Mouse (Mus musculus): ENCODE results near the gene Olfr1509. TPM values are rescaled to one million over a fixed set of nuclear protein-coding genes. Genes with fewer than 3 reads are reported as not detected.
"Not testable (repeated sequence)": the region's sequence is repeated elsewhere in the genome, so short reads cannot be mapped to it uniquely, and the experiment has no call there.

The Olfr1509 gene
- not detected in 2 replicates for polyA plus RNA-seq (2014; fragmentation: Nextera tagmentation; extraction: Ambion mirVana)

DNA sequence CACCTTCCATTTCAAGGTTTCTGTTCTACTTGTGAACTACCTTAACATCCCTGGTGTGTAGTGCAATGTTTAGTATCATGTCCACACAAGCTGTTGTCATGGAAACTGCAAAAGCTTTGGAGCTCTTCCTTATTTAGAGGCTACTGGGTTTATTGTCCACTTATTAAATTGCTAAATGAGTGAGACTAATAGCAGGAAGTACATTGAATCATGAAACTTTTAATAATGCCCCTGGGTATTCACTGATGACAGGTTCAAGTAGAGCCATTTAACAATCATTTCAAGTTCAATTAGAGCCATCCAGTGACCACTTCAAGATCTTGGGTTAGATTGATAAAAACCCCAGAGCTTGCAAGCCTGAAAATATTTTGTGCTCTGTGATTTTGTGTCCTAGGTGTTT is at the start of gene Olfr1509:
Olfr1509 (plus strand) TSS at position 301 of the 400 bp plus-strand sequence.
- Histone ChIP-seq H3K4me3 (ENCODE audit: low read depth, low read length) (no peak within 1 kb of the TSS), H3K9me3 (ENCODE audit: control insufficient read depth, low read length) (no peaks in the 10 kb centered on the region), H3K4me1 (replicated peaks; ENCODE audit: control insufficient read depth, insufficient read depth, low read length) (no peaks in the 10 kb centered on the region), H3K27ac (ENCODE audit: low read depth, low read length) (no peak within 1 kb of the TSS), H3K27me3 (ENCODE audit: control insufficient read depth, insufficient read depth, low read length) (no peaks in the 10 kb centered on the region), H3K36me3 (ENCODE audit: control insufficient read depth, insufficient read depth, low read length) (no peaks in the 10 kb centered on the region), H3K4me2 (replicated peaks; ENCODE audit: low read depth, low read length) (no peak within 1 kb of the TSS), H3K9ac (ENCODE audit: low read depth, low read length) (no peak within 1 kb of the TSS)
- DNase-seq (ENCODE audit: low spot score) = no peak
- ATAC-seq (ENCODE audit: low FRiP score) = no peak

DNA sequence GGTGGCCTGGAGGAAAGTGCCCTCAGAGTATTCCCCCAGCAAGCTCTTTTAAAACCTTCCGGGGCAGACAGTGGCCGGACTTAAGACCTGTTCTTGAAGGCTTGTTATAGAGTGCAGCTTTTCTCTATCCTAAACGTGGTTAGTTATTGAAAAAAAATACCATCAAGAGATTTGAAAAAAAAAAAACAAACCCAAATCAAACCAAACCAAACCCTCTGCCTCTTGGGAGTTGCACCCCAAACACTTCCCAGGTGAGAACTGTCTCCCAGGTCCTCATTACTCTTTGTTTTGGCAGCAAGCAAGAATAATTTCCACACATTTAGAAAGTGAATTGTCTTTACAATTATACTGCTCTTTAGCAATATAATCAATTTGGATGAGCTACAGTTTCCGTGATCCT is 45.5 kb upstream of the Olfr1509 start, which contains the start of gene Olfr1511:
Olfr1511 (minus strand) TSS at position 101 of the 400 bp plus-strand sequence.
- DNase-seq (ENCODE audit: low spot score) = no peak
- H3K9me3 ChIP-seq (ENCODE audit: control insufficient read depth, low read length) = no peaks in the 10 kb centered on the region
- no peaks in the 10 kb centered on the region for H3K36me3 ChIP-seq (ENCODE audit: control insufficient read depth, insufficient read depth, low read length)
- 88% methylated on average over 4 of the region's 4 CpGs for WGBS
- no peaks in the 10 kb centered on the region for H3K27me3 ChIP-seq (ENCODE audit: control insufficient read depth, insufficient read depth, low read length)
- no peak within 1 kb of the TSS for H3K27ac ChIP-seq (ENCODE audit: low read depth, low read length)
- no peak within 1 kb of the TSS for H3K4me3 ChIP-seq (ENCODE audit: low read depth, low read length)
- ATAC-seq (ENCODE audit: low FRiP score) = no peak
- no peaks in the 10 kb centered on the region for H3K4me1 ChIP-seq (replicated peaks; ENCODE audit: control insufficient read depth, insufficient read depth, low read length)
- no peak within 1 kb of the TSS for H3K4me2 ChIP-seq (replicated peaks; ENCODE audit: low read depth, low read length)
- no peak within 1 kb of the TSS for H3K9ac ChIP-seq (ENCODE audit: low read depth, low read length)

DNA sequence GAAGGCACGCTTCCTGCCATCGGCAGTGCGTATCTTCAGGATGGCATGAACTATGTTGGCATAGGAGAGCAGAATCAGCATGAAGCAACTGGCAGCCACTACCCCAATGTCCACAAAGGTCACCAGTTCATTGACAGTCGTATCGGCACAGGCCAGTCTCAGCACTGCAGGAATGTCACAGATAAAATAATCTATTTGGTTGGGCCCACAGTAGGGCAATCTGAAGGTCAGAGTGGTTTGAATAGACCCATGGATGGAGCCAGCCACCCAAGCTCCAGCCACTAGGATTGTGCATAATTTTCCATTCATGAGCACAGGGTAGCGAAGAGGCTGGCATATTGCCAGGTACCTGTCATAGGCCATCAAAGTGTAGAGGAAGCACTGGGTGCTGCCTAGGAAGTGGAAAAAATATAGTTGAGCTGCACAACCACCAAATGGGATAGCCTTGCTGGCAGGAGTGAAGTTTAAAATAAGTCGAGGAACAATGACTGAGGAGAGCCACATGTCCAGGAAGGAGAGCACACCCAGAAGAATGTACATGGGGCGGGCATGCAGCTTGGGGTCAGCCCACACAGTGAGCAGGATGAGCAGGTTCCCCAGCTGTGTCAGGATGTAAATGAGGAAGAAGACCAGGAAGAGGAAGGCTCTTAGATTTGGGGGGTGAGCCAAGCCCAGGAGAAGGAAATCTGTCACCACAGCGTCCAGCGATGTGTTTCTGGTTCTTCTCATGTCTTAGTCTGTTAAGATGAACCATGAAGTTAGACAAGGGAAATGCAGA is 32.5 kb upstream of the Olfr1509 start:
- not testable (repeated sequence) for H3K9me3 ChIP-seq (ENCODE audit: control insufficient read depth, low read length); H3K9ac ChIP-seq (ENCODE audit: low read depth, low read length); H3K4me2 ChIP-seq (replicated peaks; ENCODE audit: low read depth, low read length); H3K27ac ChIP-seq (ENCODE audit: low read depth, low read length); DNase-seq (ENCODE audit: low spot score); ATAC-seq (ENCODE audit: low FRiP score); H3K36me3 ChIP-seq (ENCODE audit: control insufficient read depth, insufficient read depth, low read length); H3K27me3 ChIP-seq (ENCODE audit: control insufficient read depth, insufficient read depth, low read length); H3K4me1 ChIP-seq (replicated peaks; ENCODE audit: control insufficient read depth, insufficient read depth, low read length); H3K4me3 ChIP-seq (ENCODE audit: low read depth, low read length)
- 82% methylated on average over 7 of the region's 10 CpGs for WGBS

DNA sequence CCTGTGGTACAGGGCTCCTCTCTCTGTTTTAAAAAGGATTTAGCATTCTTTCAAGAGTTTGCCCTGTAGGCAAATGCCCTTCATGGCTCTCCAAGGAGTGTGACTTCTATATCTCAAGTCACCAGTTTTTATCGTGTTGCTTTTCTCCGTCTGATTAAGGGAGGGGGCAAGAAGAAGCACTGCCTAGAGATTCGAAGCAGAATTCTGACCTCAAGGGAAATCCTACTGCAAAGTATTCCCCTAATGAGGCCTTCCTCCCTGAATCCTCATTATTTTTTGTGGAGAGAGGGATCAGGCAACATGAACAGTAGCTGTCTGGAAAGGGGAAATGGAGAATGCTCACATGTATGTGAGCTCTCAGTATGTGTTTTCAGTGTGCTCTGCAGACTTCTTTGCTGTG is 28.5 kb upstream of the Olfr1509 start, which contains the start of gene Olfr1510:
Olfr1510 (minus strand) TSS at position 101 of the 400 bp plus-strand sequence.
- Histone ChIP-seq H3K4me1 (replicated peaks; ENCODE audit: control insufficient read depth, insufficient read depth, low read length) (no peaks in the 10 kb centered on the region), H3K9ac (ENCODE audit: low read depth, low read length) (no peak within 1 kb of the TSS), H3K27ac (ENCODE audit: low read depth, low read length) (no peak within 1 kb of the TSS), H3K4me2 (replicated peaks; ENCODE audit: low read depth, low read length) (no peak within 1 kb of the TSS), H3K9me3 (ENCODE audit: control insufficient read depth, low read length) (no peaks in the 10 kb centered on the region), H3K4me3 (ENCODE audit: low read depth, low read length) (no peak within 1 kb of the TSS), H3K27me3 (ENCODE audit: control insufficient read depth, insufficient read depth, low read length) (no peaks in the 10 kb centered on the region), H3K36me3 (ENCODE audit: control insufficient read depth, insufficient read depth, low read length) (no peaks in the 10 kb centered on the region)
- DNase-seq (ENCODE audit: low spot score) (no peak), ATAC-seq (ENCODE audit: low FRiP score) (no peak)
- 91% methylated on average over 3 of the region's 3 CpGs for WGBS

DNA sequence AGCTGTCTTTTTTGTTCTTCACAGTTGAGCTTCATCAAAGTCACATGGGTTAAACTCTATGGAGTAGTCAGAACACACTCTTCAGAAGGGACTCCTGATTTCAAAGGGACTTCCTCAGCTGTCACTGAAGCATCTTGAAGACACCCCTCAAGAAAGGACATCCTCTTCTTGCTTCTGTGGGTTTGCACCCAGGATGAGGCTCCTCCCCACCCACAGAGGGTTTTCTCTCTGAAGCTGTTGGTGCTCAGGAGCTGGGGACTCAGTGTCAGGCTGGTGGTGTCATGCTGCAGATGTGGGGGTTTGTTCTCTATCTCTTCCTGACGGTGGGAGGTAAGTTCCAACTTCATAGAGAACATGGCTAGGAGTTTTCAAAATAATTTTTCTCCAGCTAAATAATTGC is 15.1 kb upstream of the Olfr1509 start:
- Histone ChIP-seq H3K4me2 (replicated peaks; ENCODE audit: low read depth, low read length) (no peak overlapping the region), H3K9ac (ENCODE audit: low read depth, low read length) (no peak overlapping the region), H3K4me1 (replicated peaks; ENCODE audit: control insufficient read depth, insufficient read depth, low read length) (no peaks in the 10 kb centered on the region), H3K27ac (ENCODE audit: low read depth, low read length) (no peak overlapping the region), H3K36me3 (ENCODE audit: control insufficient read depth, insufficient read depth, low read length) (no peaks in the 10 kb centered on the region), H3K9me3 (ENCODE audit: control insufficient read depth, low read length) (no peaks in the 10 kb centered on the region), H3K4me3 (ENCODE audit: low read depth, low read length) (no peak overlapping the region), H3K27me3 (ENCODE audit: control insufficient read depth, insufficient read depth, low read length) (no peaks in the 10 kb centered on the region)
- DNase-seq (ENCODE audit: low spot score) (no peak), ATAC-seq (ENCODE audit: low FRiP score) (no peak)
- WGBS = 90% methylated on average over 1 of the region's 1 CpGs

DNA sequence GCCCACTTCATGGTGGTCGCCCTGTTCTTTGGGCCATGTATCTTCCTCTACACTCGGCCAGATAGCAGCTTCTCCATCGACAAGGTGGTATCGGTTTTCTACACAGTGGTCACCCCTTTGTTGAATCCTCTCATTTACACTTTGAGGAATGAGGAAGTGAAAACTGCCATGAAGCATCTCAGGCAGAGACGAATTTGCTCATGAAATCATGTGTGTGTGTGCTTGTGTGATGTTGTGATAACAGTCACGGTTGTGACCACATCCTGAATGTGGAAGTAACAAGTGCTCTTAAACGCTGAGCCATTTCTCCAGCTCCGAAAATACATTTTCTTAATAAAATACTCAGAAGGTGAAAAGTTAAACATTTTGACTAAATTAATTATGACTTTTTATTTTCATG is 8.3 kb downstream of the Olfr1509 start:
- no peaks in the 10 kb centered on the region for H3K9me3 ChIP-seq (ENCODE audit: control insufficient read depth, low read length)
- no peak overlapping the region for H3K4me3 ChIP-seq (ENCODE audit: low read depth, low read length)
- DNase-seq (ENCODE audit: low spot score) (no peak), ATAC-seq (ENCODE audit: low FRiP score) (no peak)
- no peaks in the 10 kb centered on the region for H3K36me3 ChIP-seq (ENCODE audit: control insufficient read depth, insufficient read depth, low read length)
- H3K9ac ChIP-seq (ENCODE audit: low read depth, low read length) = no peak overlapping the region
- H3K27me3 ChIP-seq (ENCODE audit: control insufficient read depth, insufficient read depth, low read length) = no peaks in the 10 kb centered on the region
- H3K4me2 ChIP-seq (replicated peaks; ENCODE audit: low read depth, low read length) = no peak overlapping the region
- 90% methylated on average over 8 of the region's 8 CpGs for WGBS
- no peaks in the 10 kb centered on the region for H3K4me1 ChIP-seq (replicated peaks; ENCODE audit: control insufficient read depth, insufficient read depth, low read length)
- no peak overlapping the region for H3K27ac ChIP-seq (ENCODE audit: low read depth, low read length)

DNA sequence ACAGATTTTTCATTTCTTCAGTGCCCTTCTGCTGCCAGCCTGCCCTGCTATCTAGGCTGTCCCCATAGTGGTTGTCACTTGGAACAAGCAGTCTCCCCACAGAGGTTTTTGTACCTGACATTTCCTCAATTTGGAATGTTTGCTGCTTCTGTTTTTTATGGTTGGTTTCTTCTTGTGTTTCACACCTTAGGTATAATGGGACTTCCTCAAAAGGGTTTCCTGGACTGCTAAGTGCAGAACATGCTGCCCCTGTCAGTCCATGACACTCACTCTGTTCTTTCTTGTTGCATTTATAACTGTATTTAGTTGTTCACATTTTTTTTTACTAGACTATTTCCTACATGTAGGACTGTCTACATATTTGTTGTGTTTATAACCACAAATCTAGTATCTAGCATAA is 19.1 kb downstream of the Olfr1509 start:
- H3K4me3 ChIP-seq (ENCODE audit: low read depth, low read length) = no peak overlapping the region
- no peak for DNase-seq (ENCODE audit: low spot score)
- H3K36me3 ChIP-seq (ENCODE audit: control insufficient read depth, insufficient read depth, low read length) = no peaks in the 10 kb centered on the region

DNA sequence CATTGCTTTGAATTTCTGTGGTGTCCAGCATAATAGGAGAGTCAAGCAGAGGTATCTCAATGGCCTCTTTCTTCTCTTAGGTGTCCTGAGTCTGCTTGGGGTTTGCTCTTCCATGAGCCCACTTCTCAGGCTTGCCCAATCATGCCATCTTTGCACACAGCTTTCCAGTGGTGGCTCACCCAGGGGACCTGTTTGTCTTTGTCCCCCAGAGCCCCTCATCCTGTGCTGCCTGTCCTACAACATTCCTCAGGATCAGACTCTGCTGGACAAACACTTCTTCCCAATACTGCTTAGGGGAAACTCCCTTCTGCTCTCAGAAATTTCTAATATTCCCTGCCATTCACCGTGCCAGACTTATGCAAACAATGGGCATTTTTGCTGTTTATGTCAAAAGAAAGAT is 22.9 kb downstream of the Olfr1509 start:
- no peaks in the 10 kb centered on the region for H3K4me1 ChIP-seq (replicated peaks; ENCODE audit: control insufficient read depth, insufficient read depth, low read length)
- 89% methylated on average over 1 of the region's 1 CpGs for WGBS
- H3K4me3 ChIP-seq (ENCODE audit: low read depth, low read length) = no peak overlapping the region
- no peak overlapping the region for H3K27ac ChIP-seq (ENCODE audit: low read depth, low read length)
- DNase-seq (ENCODE audit: low spot score) (no peak), ATAC-seq (ENCODE audit: low FRiP score) (no peak)
- H3K36me3 ChIP-seq (ENCODE audit: control insufficient read depth, insufficient read depth, low read length) = no peaks in the 10 kb centered on the region
- H3K9me3 ChIP-seq (ENCODE audit: control insufficient read depth, low read length) = no peaks in the 10 kb centered on the region
- no peaks in the 10 kb centered on the region for H3K27me3 ChIP-seq (ENCODE audit: control insufficient read depth, insufficient read depth, low read length)
- no peak overlapping the region for H3K4me2 ChIP-seq (replicated peaks; ENCODE audit: low read depth, low read length)
- no peak overlapping the region for H3K9ac ChIP-seq (ENCODE audit: low read depth, low read length)

More for the DNA sequence above, 19.1 kb downstream of the Olfr1509 start:
- Histone ChIP-seq H3K27ac (ENCODE audit: low read depth, low read length) (no peak overlapping the region), H3K27me3 (ENCODE audit: control insufficient read depth, insufficient read depth, low read length) (no peaks in the 10 kb centered on the region), H3K9ac (ENCODE audit: low read depth, low read length) (no peak overlapping the region), H3K9me3 (ENCODE audit: control insufficient read depth, low read length) (no peaks in the 10 kb centered on the region), H3K4me1 (replicated peaks; ENCODE audit: control insufficient read depth, insufficient read depth, low read length) (no peaks in the 10 kb centered on the region), H3K4me2 (replicated peaks; ENCODE audit: low read depth, low read length) (no peak overlapping the region)
- no peak for ATAC-seq (ENCODE audit: low FRiP score)

DNA sequence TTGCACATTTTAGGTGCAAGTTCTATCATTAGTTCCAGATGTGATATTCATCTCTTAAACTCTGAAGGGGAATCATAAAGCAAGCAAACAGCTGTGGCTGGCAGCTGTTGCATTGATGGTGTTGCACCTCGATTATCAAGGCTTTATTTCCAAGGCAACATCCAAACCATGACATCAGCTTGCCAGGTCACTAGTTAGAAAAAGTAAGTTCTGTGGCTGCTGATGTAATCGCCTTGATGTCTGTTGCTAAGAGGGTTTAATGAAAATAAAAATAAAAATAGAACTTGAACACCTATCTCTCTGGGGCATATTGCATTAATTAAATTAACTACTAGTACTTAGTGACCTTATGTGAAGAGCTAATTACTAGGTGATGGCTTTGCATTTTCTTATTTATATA is 24.6 kb downstream of the Olfr1509 start, which contains the start of gene Olfr1508:
Olfr1508 (minus strand) TSS at position 101 of the 400 bp plus-strand sequence.
- H3K27ac ChIP-seq (ENCODE audit: low read depth, low read length) = no peak within 1 kb of the TSS
- H3K9ac ChIP-seq (ENCODE audit: low read depth, low read length) = no peak within 1 kb of the TSS
- no peak within 1 kb of the TSS for H3K4me3 ChIP-seq (ENCODE audit: low read depth, low read length)
- H3K36me3 ChIP-seq (ENCODE audit: control insufficient read depth, insufficient read depth, low read length) = no peaks in the 10 kb centered on the region
- no peaks in the 10 kb centered on the region for H3K27me3 ChIP-seq (ENCODE audit: control insufficient read depth, insufficient read depth, low read length)
- no peaks in the 10 kb centered on the region for H3K4me1 ChIP-seq (replicated peaks; ENCODE audit: control insufficient read depth, insufficient read depth, low read length)
- no peak within 1 kb of the TSS for H3K4me2 ChIP-seq (replicated peaks; ENCODE audit: low read depth, low read length)
- DNase-seq (ENCODE audit: low spot score) (no peak), ATAC-seq (ENCODE audit: low FRiP score) (no peak)
- 71% methylated on average over 2 of the region's 2 CpGs for WGBS
- H3K9me3 ChIP-seq (ENCODE audit: control insufficient read depth, low read length) = no peaks in the 10 kb centered on the region

Measured in hindbrain, embryonic 11.5 days (tissue).